Mouse (Mus musculus): Measurements from ENCODE around the gene Tvp23b. TPM values are rescaled to one million over a fixed set of nuclear protein-coding genes. Genes with fewer than 3 reads are reported as not detected.
A peak's percentile ranks its signal among the peaks of the same experiment; 100 is the strongest.

Tvp23b gene
- polyA plus RNA-seq, 1 experiment from 2014 or later: 48.4 TPM

DNA sequence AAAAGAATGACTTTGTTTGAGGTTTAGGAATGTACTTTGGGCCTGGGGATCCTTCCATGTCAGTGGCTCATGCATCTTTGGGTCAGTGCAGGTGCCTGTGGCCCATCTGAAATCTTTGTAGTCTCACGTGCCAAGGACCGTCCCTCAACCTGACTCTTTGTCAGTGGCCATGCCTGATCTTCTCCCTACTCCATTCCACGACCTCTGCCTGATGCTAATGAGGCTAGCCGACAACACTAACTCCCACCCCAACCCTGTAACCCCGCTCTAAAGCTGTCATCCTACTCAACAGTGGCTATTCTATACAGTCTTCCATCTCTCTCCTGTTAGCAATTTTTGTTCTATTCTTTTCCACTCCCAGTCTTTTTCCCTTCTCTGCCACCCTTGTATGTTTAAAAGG, 75.9 kb downstream of the Tvp23b start:
- H3K36me3 ChIP-seq (ENCODE audit: poor library complexity, severe bottlenecking): no peaks in the 10 kb centered on the region
- H3K9ac ChIP-seq: no peak overlapping the region
- no peaks in the 10 kb centered on the region for H3K27me3 ChIP-seq
- H3K4me1 ChIP-seq: no peaks in the 10 kb centered on the region
- no peak overlapping the region for H3K4me2 ChIP-seq
- ATAC-seq: no peak
- 85% methylated on average over 5 of the region's 5 CpGs for WGBS
- no peak overlapping the region for H3K27ac ChIP-seq
- no peaks in the 10 kb centered on the region for H3K9me3 ChIP-seq (replicated peaks)
- H3K4me3 ChIP-seq: no peak overlapping the region

DNA sequence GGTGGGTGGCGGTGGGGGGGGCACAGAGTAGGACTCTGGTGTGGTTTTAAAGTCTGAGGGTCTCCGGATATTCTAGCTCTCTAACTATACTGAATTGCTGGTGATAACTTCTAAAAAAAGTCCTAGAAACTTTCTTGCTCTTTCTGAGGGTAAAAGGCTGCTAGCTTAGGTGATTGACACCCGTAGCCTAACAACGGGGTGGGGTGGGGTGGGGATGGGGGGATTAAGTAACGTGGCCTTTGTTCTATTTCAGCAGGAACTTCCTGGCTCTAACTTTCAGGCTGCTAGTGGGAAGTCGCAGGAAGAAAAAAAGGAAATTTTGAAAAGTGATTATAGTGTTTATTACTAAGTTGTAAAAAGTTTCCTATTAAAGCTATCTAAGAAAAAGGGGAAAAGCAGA, 76.5 kb downstream of the Tvp23b start:
- 47% methylated on average over 6 of the region's 6 CpGs for WGBS
- Histone ChIP-seq H3K4me3 (no peak overlapping the region), H3K27ac (no peak overlapping the region), H3K9me3 (replicated peaks) (no peaks in the 10 kb centered on the region), H3K9ac (no peak overlapping the region), H3K4me2 (no peak overlapping the region), H3K36me3 (ENCODE audit: poor library complexity, severe bottlenecking) (no peaks in the 10 kb centered on the region), H3K4me1 (no peaks in the 10 kb centered on the region), H3K27me3 (no peaks in the 10 kb centered on the region)
- no peak for ATAC-seq

DNA sequence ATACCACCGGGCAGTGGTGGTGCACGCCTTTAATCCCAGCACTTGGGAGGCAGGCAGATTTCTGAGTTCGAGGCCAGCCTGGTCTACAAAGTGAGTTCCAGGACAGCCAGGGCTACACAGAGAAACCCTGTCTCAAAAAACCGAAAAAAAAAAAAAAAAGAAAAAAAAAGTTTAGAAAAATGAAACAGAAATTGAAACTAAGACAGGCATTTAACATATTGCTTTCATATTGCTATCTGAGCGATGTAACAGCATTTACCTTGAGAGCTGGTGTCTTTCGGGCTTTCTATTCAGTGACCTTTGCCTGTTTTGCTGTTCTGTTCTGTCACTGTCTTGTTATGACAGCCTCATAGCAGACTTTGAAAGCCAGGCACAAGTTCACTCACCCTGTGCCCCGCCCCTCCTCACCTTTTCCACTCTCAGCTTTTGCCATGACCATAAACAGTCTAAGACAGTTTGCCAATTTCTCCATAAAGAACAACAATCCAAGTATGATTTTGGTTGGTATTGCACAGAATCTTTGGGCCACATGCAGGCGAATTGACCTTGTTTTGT, 78.4 kb downstream of the Tvp23b start:
- Histone ChIP-seq H3K36me3 (ENCODE audit: poor library complexity, severe bottlenecking) (no peaks in the 10 kb centered on the region), H3K27ac (no peak overlapping the region)
- no peak for ATAC-seq

DNA sequence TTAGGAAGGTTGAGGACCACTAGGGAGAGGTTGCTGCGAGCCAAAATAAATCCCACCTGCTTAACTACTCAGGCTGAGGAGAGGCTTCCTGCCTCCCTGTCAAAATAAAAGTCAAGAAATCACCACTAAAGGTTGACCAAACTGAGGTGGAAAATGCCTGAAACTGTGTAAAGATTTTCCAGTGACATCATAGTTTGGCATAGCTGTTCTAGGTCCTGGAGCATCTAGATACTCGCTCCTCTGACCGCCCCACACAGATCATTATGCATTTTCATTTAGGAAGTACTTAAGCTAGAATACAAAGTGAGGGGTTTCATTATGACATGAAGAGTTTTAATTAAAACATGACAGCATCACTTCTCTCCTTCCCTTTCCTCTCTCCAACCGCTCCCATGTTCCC, 84.0 kb downstream of the Tvp23b start:
- H3K27ac ChIP-seq: no peak overlapping the region
- WGBS: 80% methylated on average over 4 of the region's 4 CpGs
- H3K36me3 ChIP-seq (ENCODE audit: poor library complexity, severe bottlenecking): no peaks in the 10 kb centered on the region
- no peak for ATAC-seq
- H3K4me1 ChIP-seq: peaks cover 16% of the 10 kb centered on the region
- no peak overlapping the region for H3K4me2 ChIP-seq
- H3K4me3 ChIP-seq: no peak overlapping the region
- H3K27me3 ChIP-seq: peaks cover 4% of the 10 kb centered on the region; the same call in 1 of the 2 replicates
- H3K9me3 ChIP-seq (replicated peaks): no peaks in the 10 kb centered on the region
- no peak overlapping the region for H3K9ac ChIP-seq

More for the DNA sequence above, 78.4 kb downstream of the Tvp23b start:
- Histone ChIP-seq H3K4me1 (no peaks in the 10 kb centered on the region), H3K4me2 (no peak overlapping the region), H3K9ac (no peak overlapping the region), H3K9me3 (replicated peaks) (no peaks in the 10 kb centered on the region), H3K4me3 (no peak overlapping the region), H3K27me3 (no peaks in the 10 kb centered on the region)
- 90% methylated on average over 8 of the region's 8 CpGs for WGBS

DNA sequence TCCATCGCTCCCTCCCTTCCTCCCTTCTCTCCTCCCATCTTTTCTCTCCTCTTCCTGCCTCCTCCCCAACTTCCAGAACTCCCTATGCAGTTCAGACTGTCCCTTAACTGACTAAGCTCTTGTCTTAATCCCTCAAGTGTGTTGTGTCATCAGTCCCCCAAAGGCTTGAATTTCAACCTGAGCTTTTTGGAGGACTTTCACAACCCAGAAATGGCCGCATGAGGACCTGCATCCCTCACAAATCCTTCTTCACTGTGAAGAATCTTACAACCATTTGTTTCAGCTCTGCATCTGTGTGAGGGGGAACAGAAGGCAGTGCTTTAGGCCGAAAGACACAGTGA, 87.1 kb downstream of the Tvp23b start:
- no peak for ATAC-seq
- Histone ChIP-seq H3K4me1 (peaks cover 16% of the 10 kb centered on the region), H3K4me2 (peak overlapping the region; percentile 53), H3K27me3 (peaks cover 4% of the 10 kb centered on the region; the same call in 1 of the 2 replicates), H3K36me3 (ENCODE audit: poor library complexity, severe bottlenecking) (no peaks in the 10 kb centered on the region), H3K27ac (peak overlapping the region; percentile 69), H3K9ac (peak overlapping the region; percentile 52; the same call in 1 of the 2 replicates), H3K4me3 (no peak overlapping the region), H3K9me3 (replicated peaks) (no peaks in the 10 kb centered on the region)
- 50% methylated on average over 3 of the region's 3 CpGs for WGBS

Other genes starting within 250 kb of the Tvp23b start
- 8.0 and 9.4 TPM in 2 replicates for gene Lrrc75a, start 230.9 kb upstream of the Tvp23b start, polyA plus RNA-seq (2015; fragmentation: Nextera tagmentation; extraction: Ambion mirVana)
- 31.3 and 33.2 TPM in 2 replicates for gene Mmgt2, start 230.8 kb upstream of the Tvp23b start, polyA plus RNA-seq (2015; fragmentation: Nextera tagmentation; extraction: Ambion mirVana)
- gene Zfp287, start 147.6 kb upstream of the Tvp23b start, polyA plus RNA-seq (2015; fragmentation: Nextera tagmentation; extraction: Ambion mirVana): 17.9 and 21.2 TPM in 2 replicates
- not detected in 2 replicates for gene Gm10428, start 126.4 kb upstream of the Tvp23b start, polyA plus RNA-seq (2015; fragmentation: Nextera tagmentation; extraction: Ambion mirVana)
- gene Zfp286, start 90.0 kb upstream of the Tvp23b start, polyA plus RNA-seq (2015; fragmentation: Nextera tagmentation; extraction: Ambion mirVana): 34.9 TPM in 2 replicates
- 3.1 and 3.5 TPM in 2 replicates for gene Trim16, start 59.2 kb upstream of the Tvp23b start, polyA plus RNA-seq (2015; fragmentation: Nextera tagmentation; extraction: Ambion mirVana)
- 0.14 and 0.21 TPM in 2 replicates for gene Fbxw10, start 32.4 kb upstream of the Tvp23b start, polyA plus RNA-seq (2015; fragmentation: Nextera tagmentation; extraction: Ambion mirVana)
- gene Cdrt4, start 71.7 kb downstream of the Tvp23b start, polyA plus RNA-seq (2015; fragmentation: Nextera tagmentation; extraction: Ambion mirVana): not detected in 2 replicates
- gene Tekt3, start 182.2 kb downstream of the Tvp23b start, polyA plus RNA-seq (2015; fragmentation: Nextera tagmentation; extraction: Ambion mirVana): not detected in 2 replicates
- gene Pmp22, start 249.5 kb downstream of the Tvp23b start, polyA plus RNA-seq (2015; fragmentation: Nextera tagmentation; extraction: Ambion mirVana): 12.1 and 12.7 TPM in 2 replicates